Mouse (Mus musculus): Measurements from ENCODE around the gene Rdm1. TPM values are rescaled to one million over a fixed set of nuclear protein-coding genes. Genes with fewer than 3 reads are reported as not detected.
"Not testable (repeated sequence)": the region's sequence is repeated elsewhere in the genome, so short reads cannot be mapped to it uniquely, and the experiment has no call there.

Gene Rdm1
- polyA plus RNA-seq, 1 experiment: 1.4 TPM

GRCm38 (mm10) chr11:101614116-101614515, 12.9 kb upstream of the Rdm1 start:
- no peaks in the 10 kb centered on the region for H3K36me3 ChIP-seq (ENCODE audit: control insufficient read depth)
- peaks cover 3% of the 10 kb centered on the region; the same call in 1 of the 2 replicates for H3K27me3 ChIP-seq (ENCODE audit: control insufficient read depth)
- no peaks in the 10 kb centered on the region for H3K9me3 ChIP-seq (ENCODE audit: control insufficient read depth, low read length)
- TF ChIP-seq TAL1 (IDR thresholded peaks at IDR 0.05; ENCODE audit: low read length) (no peak), GATA1 (IDR thresholded peaks at IDR 0.05; ENCODE audit: low read length) (no peak)
- H3K4me3 ChIP-seq (replicated peaks): no peak overlapping the region
- H3K4me1 ChIP-seq (ENCODE audit: control insufficient read depth): peaks cover 54% of the 10 kb centered on the region

GRCm38 (mm10) chr11:101615380-101615779, 11.6 kb upstream of the Rdm1 start:
- peaks cover 3% of the 10 kb centered on the region; the same call in 1 of the 2 replicates for H3K27me3 ChIP-seq (ENCODE audit: control insufficient read depth)
- H3K4me1 ChIP-seq (ENCODE audit: control insufficient read depth): peaks cover 53% of the 10 kb centered on the region
- H3K9me3 ChIP-seq (ENCODE audit: control insufficient read depth, low read length): no peaks in the 10 kb centered on the region
- no peak; the same call in 2 of the 3 replicates for TF ChIP-seq TAL1 (IDR thresholded peaks at IDR 0.05; ENCODE audit: low read length)
- no peak for TF ChIP-seq GATA1 (IDR thresholded peaks at IDR 0.05; ENCODE audit: low read length)
- no peaks in the 10 kb centered on the region for H3K36me3 ChIP-seq (ENCODE audit: control insufficient read depth)
- H3K4me3 ChIP-seq (replicated peaks): peak overlapping the region; percentile 13

GRCm38 (mm10) chr11:101616104-101616503, 10.9 kb upstream of the Rdm1 start:
- TF ChIP-seq TAL1 (IDR thresholded peaks at IDR 0.05; ENCODE audit: low read length): no peak
- no peak for TF ChIP-seq GATA1 (IDR thresholded peaks at IDR 0.05; ENCODE audit: low read length)
- H3K4me3 ChIP-seq (replicated peaks): no peak overlapping the region
- H3K36me3 ChIP-seq (ENCODE audit: control insufficient read depth): no peaks in the 10 kb centered on the region
- H3K9me3 ChIP-seq (ENCODE audit: control insufficient read depth, low read length): no peaks in the 10 kb centered on the region
- H3K4me1 ChIP-seq (ENCODE audit: control insufficient read depth): peaks cover 52% of the 10 kb centered on the region
- peaks cover 3% of the 10 kb centered on the region; the same call in 1 of the 2 replicates for H3K27me3 ChIP-seq (ENCODE audit: control insufficient read depth)

GRCm38 (mm10) chr11:101616948-101617767, 9.8 kb upstream of the Rdm1 start:
- Histone ChIP-seq H3K4me3 (replicated peaks) (peak overlapping the region; percentile 23), H3K36me3 (ENCODE audit: control insufficient read depth) (no peaks in the 10 kb centered on the region), H3K27me3 (ENCODE audit: control insufficient read depth) (peaks cover 3% of the 10 kb centered on the region; the same call in 1 of the 2 replicates), H3K4me1 (ENCODE audit: control insufficient read depth) (peaks cover 52% of the 10 kb centered on the region), H3K9me3 (ENCODE audit: control insufficient read depth, low read length) (peaks cover 5% of the 10 kb centered on the region)
- TF ChIP-seq GATA1 (IDR thresholded peaks at IDR 0.05; ENCODE audit: low read length) (no peak), TAL1 (IDR thresholded peaks at IDR 0.05; ENCODE audit: low read length) (no peak)

GRCm38 (mm10) chr11:101617849-101618248, 9.1 kb upstream of the Rdm1 start:
- TF ChIP-seq TAL1 (IDR thresholded peaks at IDR 0.05; ENCODE audit: low read length): no peak
- no peak for TF ChIP-seq GATA1 (IDR thresholded peaks at IDR 0.05; ENCODE audit: low read length)
- Histone ChIP-seq H3K36me3 (ENCODE audit: control insufficient read depth) (no peaks in the 10 kb centered on the region), H3K27me3 (ENCODE audit: control insufficient read depth) (peaks cover 3% of the 10 kb centered on the region; the same call in 1 of the 2 replicates), H3K4me3 (replicated peaks) (no peak overlapping the region), H3K4me1 (ENCODE audit: control insufficient read depth) (peaks cover 52% of the 10 kb centered on the region), H3K9me3 (ENCODE audit: control insufficient read depth, low read length) (peaks cover 6% of the 10 kb centered on the region)

- Histone ChIP-seq H3K36me3 (ENCODE audit: control insufficient read depth) (no peaks in the 10 kb centered on the region), H3K27me3 (ENCODE audit: control insufficient read depth) (peaks cover 3% of the 10 kb centered on the region; the same call in 1 of the 2 replicates), H3K4me3 (replicated peaks) (no peak overlapping the region), H3K9me3 (ENCODE audit: control insufficient read depth, low read length) (peaks cover 11% of the 10 kb centered on the region), H3K4me1 (ENCODE audit: control insufficient read depth) (peaks cover 52% of the 10 kb centered on the region)
- no peak for TF ChIP-seq TAL1 (IDR thresholded peaks at IDR 0.05; ENCODE audit: low read length)
- no peak for TF ChIP-seq GATA1 (IDR thresholded peaks at IDR 0.05; ENCODE audit: low read length)
Observed at GRCm38 (mm10) chr11:101618596-101618995, 8.4 kb upstream of the Rdm1 start.

GRCm38 (mm10) chr11:101620022-101620655, 6.9 kb upstream of the Rdm1 start:
- not testable (repeated sequence) for H3K4me3 ChIP-seq (replicated peaks); H3K36me3 ChIP-seq (ENCODE audit: control insufficient read depth); H3K27me3 ChIP-seq (ENCODE audit: control insufficient read depth)
- Histone ChIP-seq H3K9me3 (ENCODE audit: control insufficient read depth, low read length) (peaks cover 21% of the 10 kb centered on the region), H3K4me1 (ENCODE audit: control insufficient read depth) (peaks cover 39% of the 10 kb centered on the region)

GRCm38 (mm10) chr11:101626649-101626994, 373 bp upstream of the Rdm1 start:
- Histone ChIP-seq H3K4me3 (replicated peaks) (peak overlapping the region; percentile 78), H3K9me3 (ENCODE audit: control insufficient read depth, low read length) (peaks cover 21% of the 10 kb centered on the region), H3K4me1 (ENCODE audit: control insufficient read depth) (peaks cover 39% of the 10 kb centered on the region), H3K27me3 (ENCODE audit: control insufficient read depth) (no peaks in the 10 kb centered on the region; the same call in 1 of the 2 replicates), H3K36me3 (ENCODE audit: control insufficient read depth) (peaks cover 9% of the 10 kb centered on the region)
- TF ChIP-seq GATA1 (IDR thresholded peaks at IDR 0.05; ENCODE audit: low read length) (no peak), TAL1 (IDR thresholded peaks at IDR 0.05; ENCODE audit: low read length) (no peak)

- H3K27me3 ChIP-seq (ENCODE audit: control insufficient read depth): no peaks in the 10 kb centered on the region
- H3K36me3 ChIP-seq (ENCODE audit: control insufficient read depth): peaks cover 13% of the 10 kb centered on the region
Observed at GRCm38 (mm10) chr11:101627857-101628559, 1.0 kb downstream of the Rdm1 start.

GRCm38 (mm10) chr11:101628733-101629417, 1.9 kb downstream of the Rdm1 start:
- peaks cover 39% of the 10 kb centered on the region for H3K4me1 ChIP-seq (ENCODE audit: control insufficient read depth)
- H3K9me3 ChIP-seq (ENCODE audit: control insufficient read depth, low read length); H3K27me3 ChIP-seq (ENCODE audit: control insufficient read depth): not testable (repeated sequence)
- H3K4me3 ChIP-seq (replicated peaks): peak overlapping the region; percentile 78
- peaks cover 17% of the 10 kb centered on the region for H3K36me3 ChIP-seq (ENCODE audit: control insufficient read depth)

More at GRCm38 (mm10) chr11:101627857-101628559, 1.0 kb downstream of the Rdm1 start:
- peak overlapping the region; percentile 78 for H3K4me3 ChIP-seq (replicated peaks)
- no peak for TF ChIP-seq GATA1 (IDR thresholded peaks at IDR 0.05; ENCODE audit: low read length)
- no peak for TF ChIP-seq TAL1 (IDR thresholded peaks at IDR 0.05; ENCODE audit: low read length)
- H3K9me3 ChIP-seq (ENCODE audit: control insufficient read depth, low read length): peaks cover 13% of the 10 kb centered on the region
- H3K4me1 ChIP-seq (ENCODE audit: control insufficient read depth): peaks cover 39% of the 10 kb centered on the region
